Comparison of ENCODE assay signal across 8 mouse cellular contexts in genomic region chr10:7866762-7867665, GRCm38 (mm10). TPM values are rescaled to one million over a fixed set of nuclear protein-coding genes. Genes with fewer than 3 reads are reported as not detected.
DNase-seq lines count a peak whose midpoint lies in the region; ATAC-seq and TF ChIP-seq lines count a peak whose summit lies in the region.

No protein-coding gene starts in this region.

- peaks cover 25% of the 10 kb centered on the region for H3K27me3 ChIP-seq in lung, embryonic 14.5 days (ENCODE audit: insufficient read depth, low read length)
- H3K27me3 ChIP-seq in forebrain, embryonic 14.5 days (replicated peaks; ENCODE audit: control insufficient read depth, insufficient read depth, low read length), result no peaks in the 10 kb centered on the region; the same call in 1 of the 2 replicates
- H3K27me3 ChIP-seq in hindbrain, embryonic 16.5 days (replicated peaks; ENCODE audit: control insufficient read depth, insufficient read depth, low read length), result peaks cover 6% of the 10 kb centered on the region
- H3K27me3 ChIP-seq in liver, embryonic 16.5 days (ENCODE audit: control insufficient read depth, insufficient read depth, low read depth, low read length), result peaks cover 15% of the 10 kb centered on the region

- no peak for TF ChIP-seq CTCF in lung, embryonic 14.5 days (IDR thresholded peaks at IDR 0.05; ENCODE audit: low read depth)

- no peaks in the 10 kb centered on the region for H3K4me1 ChIP-seq in lung, embryonic 14.5 days (ENCODE audit: insufficient read depth)
- peaks cover 6% of the 10 kb centered on the region for H3K4me1 ChIP-seq in forebrain, embryonic 14.5 days (ENCODE audit: control insufficient read depth, insufficient read depth, low read length)
- peaks cover 6% of the 10 kb centered on the region for H3K4me1 ChIP-seq in hindbrain, embryonic 16.5 days (ENCODE audit: control insufficient read depth, insufficient read depth, low read depth, low read length)
- no peaks in the 10 kb centered on the region for H3K4me1 ChIP-seq in liver, embryonic 16.5 days (ENCODE audit: control insufficient read depth, low read depth, low read length)

- peak; percentile 31 for DNase-seq in lung, embryonic 14.5 days
- DNase-seq in lung, postnatal 25 days (ENCODE audit: low spot score), result no peak
- peak; percentile 55 to 64 for DNase-seq in adrenal gland, postnatal 36 days
- DNase-seq in forebrain, embryonic 14.5 days (ENCODE audit: low spot score), result no peak
- peak; percentile 64 for DNase-seq in testis, postnatal 10 days (ENCODE audit: low spot score)

- 20% methylated on average over 50 of the region's 50 CpGs for WGBS in lung, embryonic 14.5 days
- 17% methylated on average over 50 of the region's 50 CpGs for WGBS in forebrain, embryonic 14.5 days
- WGBS in hindbrain, embryonic 16.5 days, result 18% methylated on average over 50 of the region's 50 CpGs
- WGBS in liver, embryonic 16.5 days (ENCODE audit: insufficient replicate concordance), result 17% methylated on average over 49 of the region's 50 CpGs

- H3K27ac ChIP-seq in lung, embryonic 14.5 days (ENCODE audit: low read depth), result no peak overlapping the region
- no peak overlapping the region for H3K27ac ChIP-seq in forebrain, embryonic 14.5 days (ENCODE audit: low read depth, low read length)
- no peak overlapping the region for H3K27ac ChIP-seq in hindbrain, embryonic 16.5 days (ENCODE audit: low read depth, low read length)
- no peak overlapping the region for H3K27ac ChIP-seq in liver, embryonic 16.5 days (ENCODE audit: low read length)

- no peaks in the 10 kb centered on the region for H3K36me3 ChIP-seq in lung, embryonic 14.5 days (ENCODE audit: insufficient read depth)
- H3K36me3 ChIP-seq in forebrain, embryonic 14.5 days (ENCODE audit: control insufficient read depth, insufficient read depth, low read length), result no peaks in the 10 kb centered on the region
- no peaks in the 10 kb centered on the region for H3K36me3 ChIP-seq in hindbrain, embryonic 16.5 days (ENCODE audit: control insufficient read depth, insufficient read depth, low read length)
- no peaks in the 10 kb centered on the region; the same call in 1 of the 2 replicates for H3K36me3 ChIP-seq in liver, embryonic 16.5 days (ENCODE audit: control insufficient read depth, insufficient read depth)

- peak overlapping the region; percentile 75 for H3K4me2 ChIP-seq in lung, embryonic 14.5 days
- peak overlapping the region; percentile 63 for H3K4me2 ChIP-seq in forebrain, embryonic 14.5 days (ENCODE audit: low read length)
- H3K4me2 ChIP-seq in hindbrain, embryonic 16.5 days (ENCODE audit: low read length), result peak overlapping the region; percentile 74
- peak overlapping the region; percentile 37 for H3K4me2 ChIP-seq in liver, embryonic 16.5 days (ENCODE audit: low read depth, low read length)

- peak overlapping the region; percentile 37 for H3K4me3 ChIP-seq in lung, embryonic 14.5 days (ENCODE audit: low read depth, low read length)
- peak overlapping the region; percentile 33 for H3K4me3 ChIP-seq in forebrain, embryonic 14.5 days (ENCODE audit: low read depth, low read length)
- H3K4me3 ChIP-seq in hindbrain, embryonic 16.5 days (ENCODE audit: low read length), result peak overlapping the region; percentile 42
- H3K4me3 ChIP-seq in liver, embryonic 16.5 days (ENCODE audit: low read depth, low read length), result peak overlapping the region; percentile 15; the same call in 1 of the 2 replicates

- no peaks in the 10 kb centered on the region for H3K9me3 ChIP-seq in lung, embryonic 14.5 days (ENCODE audit: low read depth, low read length)
- H3K9me3 ChIP-seq in forebrain, embryonic 14.5 days (replicated peaks; ENCODE audit: control insufficient read depth, low read length), result no peaks in the 10 kb centered on the region
- H3K9me3 ChIP-seq in hindbrain, embryonic 16.5 days (ENCODE audit: control insufficient read depth, low read length), result no peaks in the 10 kb centered on the region
- no peaks in the 10 kb centered on the region for H3K9me3 ChIP-seq in liver, embryonic 16.5 days (replicated peaks; ENCODE audit: control insufficient read depth, low read length)

- ATAC-seq in lung, embryonic 14.5 days (ENCODE audit: insufficient read depth), result 0 out of 2 replicates have a peak, but pooled peaks have one; percentile 32
- ATAC-seq in forebrain, embryonic 14.5 days, result peak; percentile 32
- ATAC-seq in hindbrain, embryonic 16.5 days, result peak; percentile 56; the same call in 1 of the 2 replicates
- ATAC-seq in liver, embryonic 16.5 days (ENCODE audit: low read depth), result no peak
- no peak for ATAC-seq in megakaryocyte-erythroid progenitor cell, adult 5-6 weeks (replicated peaks; ENCODE audit: low FRiP score, low TSS enrichment, poor library complexity, severe bottlenecking)

- H3K9ac ChIP-seq in lung, embryonic 14.5 days, result peak overlapping the region; percentile 49
- H3K9ac ChIP-seq in forebrain, embryonic 14.5 days (ENCODE audit: low read length), result peak overlapping the region; percentile 56
- peak overlapping the region; percentile 66 for H3K9ac ChIP-seq in hindbrain, embryonic 16.5 days (ENCODE audit: low read depth, low read length)
- no peak overlapping the region for H3K9ac ChIP-seq in liver, embryonic 16.5 days (ENCODE audit: low read depth, low read length)

RNA-seq across cellular contexts. Expression of gene Zc3h12d, which starts 34.7 kb away (rescaled TPM):
- 0.18 TPM in 2 replicates for polyA plus RNA-seq in lung, embryonic 14.5 days (2014; fragmentation: Nextera tagmentation; extraction: Ambion mirVana)
- total RNA-seq in adrenal gland, postnatal 36 days (2021), result under 1 TPM; 0.13 to 0.33 TPM
- polyA plus RNA-seq in forebrain, embryonic 14.5 days (2014; fragmentation: Nextera tagmentation; extraction: Ambion mirVana), result 0.05 TPM in 1 of 2 replicates, not detected in the other
- polyA plus RNA-seq in hindbrain, embryonic 16.5 days (2015; fragmentation: Nextera tagmentation; extraction: Ambion mirVana), result 0.15 and 0.21 TPM in 2 replicates
- polyA plus RNA-seq in liver, embryonic 16.5 days (2015; fragmentation: Nextera tagmentation; extraction: Ambion mirVana), result 0.71 and 1.2 TPM in 2 replicates
- 0.62 TPM in 1 of 2 replicates, not detected in the other for total RNA-seq in megakaryocyte-erythroid progenitor cell, adult 5-6 weeks (2014; fragmentation: Nextera tagmentation)
- not detected in 2 replicates for total RNA-seq in megakaryocyte-erythroid progenitor cell, adult 5-6 weeks (2017)

Comparison
In these comparisons a context has a peak if more than half of its experiments do, and no peak if none do; other contexts are left out.
1. DNase-seq: peak in lung, embryonic 14.5 days (single experiment), adrenal gland, postnatal 36 days (2 of 2) and testis, postnatal 10 days (single experiment); none in lung, postnatal 25 days (single experiment) and forebrain, embryonic 14.5 days (single experiment).
2. ATAC-seq: peak in lung, embryonic 14.5 days (single experiment), forebrain, embryonic 14.5 days (single experiment) and hindbrain, embryonic 16.5 days (single experiment); none in liver, embryonic 16.5 days (single experiment) and megakaryocyte-erythroid progenitor cell, adult 5-6 weeks (single experiment).
3. Peak in every context shown above with its lines, with median percentiles within 50 percentile points of each other: H3K4me2 ChIP-seq and H3K4me3 ChIP-seq.